Mouse (Mus musculus) G1E-ER4 (cell line): ENCODE data around the gene Rmi1. TPM values are rescaled to one million over a fixed set of nuclear protein-coding genes. Genes with fewer than 3 reads are reported as not detected.

ENCODE experiments used
- GATA1 ChIP-seq: IDR thresholded peaks from one replicate; pipeline ENCODE4 v1.8.0; 2012; ENCODE audit warnings: low read length, inconsistent platforms
- polyA plus RNA-seq: library from polyadenylated mRNA; stranded (reverse); fragments of >175 nt; gene quantifications from 2 replicates; pipeline ENCODE4 v1.2.3, GENCODE M21; 2012

Gene Rmi1
- polyA plus RNA-seq, 1 experiment: 36.9 TPM

DNA sequence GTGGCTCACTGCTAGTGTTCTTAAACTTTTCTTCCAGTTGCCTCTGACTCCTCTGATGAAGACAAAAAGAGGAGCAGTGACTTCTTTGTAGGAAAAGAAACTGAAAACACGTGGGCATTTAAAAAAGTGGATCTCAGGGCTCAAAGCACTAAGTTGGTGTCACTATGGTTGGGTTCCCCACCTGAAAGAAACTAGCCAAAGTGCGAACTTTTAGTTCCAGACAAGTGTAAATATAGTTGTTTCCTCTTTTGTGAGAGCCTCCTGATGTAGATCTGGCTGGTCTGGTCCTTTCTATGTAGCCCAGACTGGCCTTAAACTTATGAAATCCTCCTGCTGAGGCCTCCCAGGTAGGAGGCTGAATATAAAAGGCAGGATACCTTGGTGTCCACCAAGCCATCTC, 44.5 kb downstream of the Rmi1 start:
- TF ChIP-seq GATA1: no peak

DNA sequence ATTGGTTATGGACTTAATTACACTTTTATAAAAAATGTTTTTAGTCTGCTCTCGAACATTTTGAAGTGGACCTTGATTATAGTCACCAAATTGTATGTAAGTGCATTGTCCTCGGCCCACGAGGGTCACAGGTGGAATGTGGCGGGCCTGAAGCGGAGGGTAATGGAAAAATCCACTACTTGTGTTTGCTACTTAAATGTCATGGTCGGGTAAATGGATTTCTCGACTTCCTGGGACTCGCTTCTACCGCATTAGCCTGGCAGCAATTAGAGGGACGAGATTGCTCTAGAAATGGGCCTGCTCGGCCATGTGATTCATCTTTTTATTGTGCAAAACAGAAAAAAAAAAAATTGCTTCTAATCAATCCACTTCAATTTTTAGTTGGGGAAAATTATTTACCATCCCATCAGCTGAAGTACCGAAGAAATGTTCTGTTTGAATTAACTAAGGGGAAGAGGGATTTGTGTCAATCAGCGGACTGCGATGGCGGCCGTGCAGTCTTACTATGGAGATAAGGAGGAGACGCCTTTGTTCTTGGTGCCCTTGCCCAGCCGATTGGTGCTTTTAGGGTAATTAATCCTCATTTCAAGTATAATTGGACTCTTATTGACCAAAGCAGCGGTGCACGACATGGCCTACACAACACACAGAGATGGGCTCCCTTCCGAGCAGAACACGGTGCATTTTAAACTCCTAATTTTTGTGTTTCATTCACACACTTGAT, 48.6 kb downstream of the Rmi1 start:
- no peak for TF ChIP-seq GATA1

DNA sequence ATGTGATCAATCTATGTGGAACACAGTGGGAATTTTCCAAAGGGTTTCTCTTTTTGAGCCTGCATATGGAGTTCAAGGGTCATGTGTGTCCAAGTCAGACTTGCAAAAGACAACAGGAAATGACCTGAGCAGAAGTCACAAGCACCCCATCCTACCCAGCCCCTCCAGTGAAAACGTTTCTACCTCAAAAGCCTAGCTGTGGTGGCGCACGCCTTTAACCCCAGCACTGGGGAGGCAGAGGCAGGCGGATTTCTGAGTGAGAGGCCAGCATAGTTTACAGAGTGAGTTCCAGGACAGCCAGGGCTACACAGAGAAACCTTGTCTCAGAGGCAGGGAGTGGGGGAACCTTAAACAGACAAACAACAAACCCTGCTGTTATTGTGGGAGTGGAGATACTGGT, 50.2 kb downstream of the Rmi1 start:
- TF ChIP-seq GATA1: no peak

DNA sequence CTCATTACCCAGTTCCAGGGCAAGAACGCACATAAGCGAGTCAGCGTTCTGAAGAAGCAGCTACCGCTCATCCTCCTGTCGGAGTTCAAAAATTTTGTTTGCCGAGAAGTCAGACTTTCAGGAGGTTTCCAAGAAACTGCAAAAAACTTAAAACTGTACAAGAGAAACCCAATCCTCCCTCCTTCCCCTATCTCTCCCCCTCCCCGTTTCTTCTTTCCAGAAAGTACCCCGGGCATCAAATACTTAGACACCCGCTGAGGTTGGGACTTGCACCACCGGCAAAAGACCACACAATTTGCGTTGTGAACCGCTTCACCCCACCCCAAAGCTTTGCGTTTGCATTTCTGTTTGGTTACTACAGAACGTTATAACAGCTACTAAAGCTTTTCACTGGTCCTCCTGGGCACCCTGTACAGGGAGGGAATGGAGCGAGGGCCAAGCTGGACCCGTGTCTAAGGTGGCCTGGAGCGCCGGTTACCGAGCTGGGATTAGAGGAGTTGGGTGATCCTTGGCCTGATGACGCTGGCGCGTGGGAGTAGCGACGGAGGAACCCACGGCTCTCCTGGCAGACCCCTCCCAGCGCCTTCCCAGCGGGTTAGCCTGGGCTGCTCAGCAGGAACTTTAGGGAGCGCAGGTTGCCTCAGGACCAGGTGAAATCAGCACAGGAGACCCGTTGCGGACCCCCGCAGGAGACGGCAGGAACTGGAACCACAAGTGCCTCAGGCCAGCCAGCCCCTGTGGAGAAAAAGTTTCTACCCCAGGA, 50.8 kb downstream of the Rmi1 start:
- no peak for TF ChIP-seq GATA1

DNA sequence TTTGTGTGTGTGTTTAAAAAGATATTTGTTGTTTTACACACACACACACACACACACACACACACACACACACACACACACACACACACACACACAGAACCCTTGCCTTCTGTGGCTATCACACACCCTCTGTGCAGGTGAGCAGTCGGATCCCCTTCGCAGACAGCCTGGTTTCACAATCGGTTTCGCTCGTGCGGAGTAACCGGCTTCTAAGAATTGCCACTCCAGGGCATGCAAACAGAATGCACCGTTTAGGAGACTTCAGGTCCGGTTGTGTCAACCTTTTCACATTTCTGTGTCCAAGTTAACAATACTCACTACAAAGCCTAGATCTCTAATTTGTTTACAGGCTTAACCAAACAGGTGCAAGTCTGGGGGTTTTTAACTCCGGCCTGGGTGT, 51.5 kb downstream of the Rmi1 start:
- TF ChIP-seq GATA1: no peak

DNA sequence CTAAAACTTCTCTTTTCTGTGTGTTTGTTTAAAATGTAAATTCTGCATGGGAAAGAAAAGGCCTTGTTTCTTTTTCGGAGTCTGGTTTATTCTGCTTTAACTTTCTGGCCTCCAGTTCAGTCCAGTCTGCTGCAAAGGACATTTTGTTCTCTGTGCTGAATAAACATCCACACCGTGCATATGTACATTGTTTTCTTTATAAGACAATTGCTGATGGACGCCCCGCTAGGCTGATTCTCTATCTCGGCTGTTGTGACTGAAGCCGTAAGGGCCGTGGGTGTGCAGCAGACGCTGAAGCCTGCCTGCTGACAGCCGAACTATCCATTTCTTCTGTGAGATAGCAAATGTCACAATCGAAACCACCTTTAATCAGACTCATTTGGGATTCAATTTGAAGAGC, 54.5 kb downstream of the Rmi1 start:
- no peak for TF ChIP-seq GATA1

Other genes starting within 250 kb of the Rmi1 start
- 9.6 and 15.3 TPM in 2 replicates for gene Idnk, start 244.6 kb upstream of the Rmi1 start, polyA plus RNA-seq
- 88.9 and 94.2 TPM in 2 replicates for gene Ubqln1, start 186.6 kb upstream of the Rmi1 start, polyA plus RNA-seq
- gene Gkap1, start 126.5 kb upstream of the Rmi1 start, polyA plus RNA-seq: not detected in 2 replicates
- gene Kif27, start 43.1 kb upstream of the Rmi1 start, polyA plus RNA-seq: not detected in 2 replicates
- 22.3 and 25.7 TPM in 2 replicates for gene 2210016F16Rik, start 17.0 kb upstream of the Rmi1 start, polyA plus RNA-seq
- gene Hnrnpk, start 1.1 kb downstream of the Rmi1 start, polyA plus RNA-seq: 970 and 1,325 TPM in 2 replicates
- not detected in 2 replicates for gene Slc28a3, start 208.6 kb downstream of the Rmi1 start, polyA plus RNA-seq